8 mouse cellular contexts compared by ENCODE assay signal in genomic region chr2:35662001-35662491, GRCm38 (mm10).
DNase-seq lines count a peak whose midpoint lies in the region; ATAC-seq and TF ChIP-seq lines count a peak whose summit lies in the region.

No protein-coding gene starts in this region.

- 0 out of 2 replicates have a peak, but pooled peaks have one; percentile 10 for TF ChIP-seq EP300 in ES-Bruce4 (IDR thresholded peaks at IDR 0.05; ENCODE audit: insufficient read depth, low read depth, low read length)

- DNase-seq in kidney, adult 18-20 months = peak; percentile 45
- DNase-seq in MN1 (ENCODE audit: low spot score) = no peak

- no peak for TF ChIP-seq POLR2A in ES-Bruce4 (IDR thresholded peaks at IDR 0.05; ENCODE audit: insufficient read depth, low read length)

- peak overlapping the region; percentile 50 for H3K4me3 ChIP-seq in erythroblast, embryonic 14.5 days (replicated peaks)
- H3K4me3 ChIP-seq in ES-Bruce4 (ENCODE audit: low read depth, low read length) = peak overlapping the region; percentile 86
- H3K4me3 ChIP-seq in forebrain, embryonic 13.5 days = peak overlapping the region; percentile 92
- peak overlapping the region; percentile 60 for H3K4me3 ChIP-seq in liver, embryonic 16.5 days (ENCODE audit: low read depth, low read length)
- H3K4me3 ChIP-seq in neural tube, embryonic 14.5 days (ENCODE audit: low read depth, low read length) = peak overlapping the region; percentile 99

- no peak for ATAC-seq in erythroblast, adult 5-6 weeks (replicated peaks; ENCODE audit: low FRiP score, poor library complexity, severe bottlenecking)
- peak; percentile 64 for ATAC-seq in forebrain, embryonic 13.5 days
- no peak for ATAC-seq in liver, embryonic 16.5 days (ENCODE audit: low read depth)
- ATAC-seq in neural tube, embryonic 14.5 days (ENCODE audit: low read depth) = peak; percentile 65

- no peaks in the 10 kb centered on the region; the same call in 1 of the 2 replicates for H3K9me3 ChIP-seq in erythroblast, embryonic 14.5 days (ENCODE audit: control insufficient read depth, low read length)
- H3K9me3 ChIP-seq in ES-Bruce4 (replicated peaks; ENCODE audit: control insufficient read depth, insufficient read depth, low read length, poor library complexity, severe bottlenecking) = no peaks in the 10 kb centered on the region
- no peaks in the 10 kb centered on the region for H3K9me3 ChIP-seq in forebrain, embryonic 13.5 days (replicated peaks)
- no peaks in the 10 kb centered on the region for H3K9me3 ChIP-seq in liver, embryonic 16.5 days (replicated peaks; ENCODE audit: control insufficient read depth, low read length)
- no peaks in the 10 kb centered on the region for H3K9me3 ChIP-seq in neural tube, embryonic 14.5 days (ENCODE audit: control insufficient read depth, low read length)

- peak overlapping the region; percentile 97 for H3K9ac ChIP-seq in ES-Bruce4 (ENCODE audit: low read depth, poor library complexity, severe bottlenecking)
- H3K9ac ChIP-seq in forebrain, embryonic 13.5 days = peak overlapping the region; percentile 96
- H3K9ac ChIP-seq in liver, embryonic 16.5 days (ENCODE audit: low read depth, low read length) = peak overlapping the region; percentile 51
- H3K9ac ChIP-seq in neural tube, embryonic 14.5 days (replicated peaks; ENCODE audit: low read depth, low read length) = peak overlapping the region; percentile 95

- H3K36me3 ChIP-seq in erythroblast, embryonic 14.5 days (ENCODE audit: control insufficient read depth) = no peaks in the 10 kb centered on the region
- no peaks in the 10 kb centered on the region for H3K36me3 ChIP-seq in ES-Bruce4 (ENCODE audit: control insufficient read depth, insufficient read depth, low read length, poor library complexity, severe bottlenecking)
- no peaks in the 10 kb centered on the region for H3K36me3 ChIP-seq in forebrain, embryonic 13.5 days (ENCODE audit: poor library complexity, severe bottlenecking)
- H3K36me3 ChIP-seq in liver, embryonic 16.5 days (ENCODE audit: control insufficient read depth, insufficient read depth) = no peaks in the 10 kb centered on the region
- H3K36me3 ChIP-seq in neural tube, embryonic 14.5 days (ENCODE audit: control insufficient read depth, insufficient read depth, low read length) = no peaks in the 10 kb centered on the region

- under 1% methylated on average over 23 of the region's 24 CpGs for WGBS in forebrain, embryonic 13.5 days
- WGBS in liver, embryonic 16.5 days (ENCODE audit: insufficient replicate concordance) = 4% methylated on average over 24 of the region's 24 CpGs
- WGBS in neural tube, embryonic 14.5 days = under 1% methylated on average over 24 of the region's 24 CpGs

- H3K27ac ChIP-seq in ES-Bruce4 (ENCODE audit: insufficient read depth, low read length) = no peak overlapping the region
- H3K27ac ChIP-seq in forebrain, embryonic 13.5 days = peak overlapping the region; percentile 89
- H3K27ac ChIP-seq in liver, embryonic 16.5 days (ENCODE audit: low read length) = no peak overlapping the region
- peak overlapping the region; percentile 90 for H3K27ac ChIP-seq in neural tube, embryonic 14.5 days (ENCODE audit: low read depth, low read length)

- peak overlapping the region; percentile 93 for H3K4me2 ChIP-seq in forebrain, embryonic 13.5 days
- H3K4me2 ChIP-seq in liver, embryonic 16.5 days (ENCODE audit: low read depth, low read length) = peak overlapping the region; percentile 69
- H3K4me2 ChIP-seq in neural tube, embryonic 14.5 days (ENCODE audit: low read depth, low read length) = peak overlapping the region; percentile 93

- no peaks in the 10 kb centered on the region for H3K4me1 ChIP-seq in erythroblast, embryonic 14.5 days (ENCODE audit: control insufficient read depth)
- H3K4me1 ChIP-seq in ES-Bruce4 (ENCODE audit: control insufficient read depth, insufficient read depth, low read length) = no peaks in the 10 kb centered on the region
- H3K4me1 ChIP-seq in forebrain, embryonic 13.5 days = peaks cover 57% of the 10 kb centered on the region
- H3K4me1 ChIP-seq in liver, embryonic 16.5 days (ENCODE audit: control insufficient read depth, low read depth, low read length) = peaks cover 5% of the 10 kb centered on the region
- H3K4me1 ChIP-seq in neural tube, embryonic 14.5 days (ENCODE audit: control insufficient read depth, insufficient read depth, low read length) = peaks cover 33% of the 10 kb centered on the region

- no peak for TF ChIP-seq CTCF in ES-Bruce4 (IDR thresholded peaks at IDR 0.05; ENCODE audit: low read depth, low read length)

- H3K27me3 ChIP-seq in erythroblast, embryonic 14.5 days (ENCODE audit: control insufficient read depth) = peaks cover 52% of the 10 kb centered on the region
- no peaks in the 10 kb centered on the region for H3K27me3 ChIP-seq in ES-Bruce4 (ENCODE audit: control insufficient read depth, insufficient read depth, low read length, poor library complexity, severe bottlenecking)
- no peaks in the 10 kb centered on the region for H3K27me3 ChIP-seq in forebrain, embryonic 13.5 days
- peaks cover 31% of the 10 kb centered on the region for H3K27me3 ChIP-seq in liver, embryonic 16.5 days (ENCODE audit: control insufficient read depth, insufficient read depth, low read depth, low read length)
- no peaks in the 10 kb centered on the region for H3K27me3 ChIP-seq in neural tube, embryonic 14.5 days (ENCODE audit: control insufficient read depth, insufficient read depth, low read length)

Comparison
In these comparisons a context has a peak if more than half of its experiments do, and no peak if none do; other contexts are left out.
1. ATAC-seq: peak in forebrain, embryonic 13.5 days (single experiment) and neural tube, embryonic 14.5 days (single experiment); none in erythroblast, adult 5-6 weeks (single experiment) and liver, embryonic 16.5 days (single experiment).
2. H3K27ac ChIP-seq: peak in forebrain, embryonic 13.5 days (single experiment) and neural tube, embryonic 14.5 days (single experiment); none in ES-Bruce4 (single experiment) and liver, embryonic 16.5 days (single experiment).
3. Peak in every context shown above with its lines, with median percentiles within 50 percentile points of each other: H3K4me3 ChIP-seq, H3K9ac ChIP-seq and H3K4me2 ChIP-seq.